Mouse (Mus musculus) midbrain, embryonic 14.5 days (tissue): Measurements from ENCODE around the gene Plxnb1. TPM values are rescaled to one million over a fixed set of nuclear protein-coding genes. Genes with fewer than 3 reads are reported as not detected.
"Not testable (repeated sequence)": the region's sequence is repeated elsewhere in the genome, so short reads cannot be mapped to it uniquely, and the experiment has no call there.

Experiments used
- ATAC-seq: fragments of 200-750 bp; cut with Nextera tagmentation; 2 replicates; pipeline ENCODE4 v1.8.0; 2017; ENCODE audit warnings: moderate number of reproducible peaks, moderate library complexity; ENCODE audit not compliant: low FRiP score, low TSS enrichment
- DNase-seq: peaks from one replicate; pipeline ENCODE4 v3.0.0-alpha.2; 2015
- H3K27ac ChIP-seq: fragments of 300-500 bp; sonication (generic); replicated peaks from 2 replicates; pipeline ENCODE4 v1.5.1; 2014; ENCODE audit warnings: mild to moderate bottlenecking, low read depth, low read length, moderate library complexity
- H3K27me3 ChIP-seq: fragments of 300-500 bp; sonication (generic); 2 replicates; pipeline ENCODE4 v1.6.1; 2014; ENCODE audit warnings: low read length, control low read depth, mixed read lengths; ENCODE audit not compliant: control insufficient read depth, insufficient read depth
- H3K36me3 ChIP-seq: fragments of 300-500 bp; sonication (generic); 2 replicates; pipeline ENCODE4 v1.6.1; 2014; ENCODE audit warnings: low read length, control low read depth; ENCODE audit not compliant: control insufficient read depth, insufficient read depth
- H3K4me1 ChIP-seq: fragments of 300-500 bp; sonication (generic); 2 replicates; pipeline ENCODE4 v1.6.1; 2014; ENCODE audit warnings: mild to moderate bottlenecking, antibody characterized with exemption, low read length, control low read depth; ENCODE audit not compliant: control insufficient read depth, insufficient read depth
- H3K4me2 ChIP-seq: fragments of 300-500 bp; sonication (generic); 2 replicates; pipeline ENCODE4 v1.6.1; 2014; ENCODE audit warnings: mild to moderate bottlenecking, low read length, moderate library complexity
- H3K4me3 ChIP-seq: fragments of 300-500 bp; sonication (generic); replicated peaks from 2 replicates; pipeline ENCODE4 v1.5.1; 2014; ENCODE audit warnings: low read depth, low read length
- H3K9ac ChIP-seq: fragments of 300-500 bp; sonication (generic); replicated peaks from 2 replicates; pipeline ENCODE4 v1.6.1; 2014; ENCODE audit warnings: mild to moderate bottlenecking, low read length, moderate library complexity
- H3K9me3 ChIP-seq: fragments of 300-500 bp; sonication (generic); 2 replicates; pipeline ENCODE4 v1.6.1; 2016; ENCODE audit warnings: low read length, control low read depth, mixed read lengths; ENCODE audit not compliant: control insufficient read depth
- WGBS: fragments of 180-500 bp; shearing (Covaris S2); extraction: QIAGEN DNeasy Blood & Tissue Kit; methylation state at CpG from one replicate; pipeline ENCODE4 v1.1.7; 2014; 5-methylcytosine and 5-hydroxymethylcytosine counted together
- polyA plus RNA-seq: library from polyadenylated mRNA; unstranded; fragments of >200 nt; fragmentation: Nextera tagmentation; extraction: Ambion mirVana; gene quantifications from 2 replicates; pipeline ENCODE4 v1.2.1, GENCODE M21; 2014

Gene Plxnb1
- polyA plus RNA-seq, 1 experiment from 2014 or later: 21.7 TPM

DNA sequence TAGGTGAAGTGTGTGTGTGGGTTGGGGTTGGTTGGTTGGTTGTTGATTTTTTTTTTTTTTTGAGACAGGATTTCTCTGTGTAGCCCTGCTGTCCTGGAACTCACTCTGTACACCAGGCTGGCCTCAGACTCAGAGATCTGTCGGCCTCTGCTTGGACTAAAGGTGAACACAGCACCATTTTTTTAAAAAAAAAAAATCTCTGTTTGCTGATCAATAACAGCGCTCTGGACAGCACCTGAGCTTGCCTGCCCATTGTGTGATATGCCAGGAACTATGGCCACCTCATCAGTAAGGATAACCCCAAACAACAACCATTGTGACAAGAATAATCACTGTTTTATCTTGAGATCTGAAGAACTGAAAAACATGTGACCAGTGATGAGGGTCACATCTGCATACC, 29.9 kb downstream of the Plxnb1 start:
- no peaks in the 10 kb centered on the region for H3K27me3 ChIP-seq
- H3K27ac ChIP-seq: no peak overlapping the region
- no peak for DNase-seq
- no peak overlapping the region for H3K4me3 ChIP-seq
- H3K36me3 ChIP-seq: peaks cover 6% of the 10 kb centered on the region
- H3K4me2 ChIP-seq: no peak overlapping the region
- no peak for ATAC-seq
- H3K9ac ChIP-seq: no peak overlapping the region
- no peaks in the 10 kb centered on the region for H3K9me3 ChIP-seq
- H3K4me1 ChIP-seq: no peaks in the 10 kb centered on the region
- WGBS: 82% methylated on average over 2 of the region's 2 CpGs

GRCm38 (mm10) chr9:109125481-109125880, 30.3 kb downstream of the Plxnb1 start:
- no peak for DNase-seq
- WGBS: 75% methylated on average over 3 of the region's 3 CpGs
- H3K27ac ChIP-seq: no peak overlapping the region
- H3K4me1 ChIP-seq: no peaks in the 10 kb centered on the region
- no peak overlapping the region for H3K4me3 ChIP-seq
- no peaks in the 10 kb centered on the region for H3K9me3 ChIP-seq
- no peak for ATAC-seq
- H3K9ac ChIP-seq: no peak overlapping the region
- H3K4me2 ChIP-seq: no peak overlapping the region
- no peaks in the 10 kb centered on the region for H3K27me3 ChIP-seq
- peaks cover 5% of the 10 kb centered on the region; the same call in 1 of the 2 replicates for H3K36me3 ChIP-seq

- Histone ChIP-seq H3K4me3 (no peak overlapping the region), H3K27ac (no peak overlapping the region), H3K9ac (no peak overlapping the region), H3K36me3 (no peaks in the 10 kb centered on the region), H3K27me3 (no peaks in the 10 kb centered on the region), H3K4me1 (no peaks in the 10 kb centered on the region), H3K9me3 (no peaks in the 10 kb centered on the region), H3K4me2 (no peak overlapping the region)
- DNase-seq (no peak), ATAC-seq (no peak)
- WGBS: 88% methylated on average over 4 of the region's 4 CpGs
Measured at GRCm38 (mm10) chr9:109127076-109127475, 31.9 kb downstream of the Plxnb1 start.

DNA sequence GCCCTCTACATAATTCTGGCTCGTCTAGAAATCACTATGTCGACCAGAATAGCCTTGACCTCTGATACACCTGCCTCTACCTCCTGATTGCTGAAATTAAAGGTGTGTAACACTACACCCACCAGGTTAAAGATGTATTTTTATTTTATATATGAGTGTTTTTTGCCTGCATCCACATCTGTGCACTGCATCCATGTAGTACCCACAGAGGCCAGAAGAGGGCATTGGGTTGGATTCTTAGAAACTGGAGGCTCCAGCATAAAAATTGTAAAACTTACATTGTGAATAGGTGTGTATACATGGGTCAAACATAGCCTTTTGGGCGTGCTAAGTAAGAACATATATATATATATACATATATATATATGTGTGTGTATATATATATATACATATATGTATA, 33.0 kb downstream of the Plxnb1 start:
- no peaks in the 10 kb centered on the region for H3K9me3 ChIP-seq
- H3K4me2 ChIP-seq: no peak overlapping the region
- no peaks in the 10 kb centered on the region for H3K36me3 ChIP-seq
- H3K4me3 ChIP-seq: no peak overlapping the region
- no peak overlapping the region for H3K27ac ChIP-seq
- no peaks in the 10 kb centered on the region for H3K27me3 ChIP-seq
- ATAC-seq (no peak), DNase-seq (peak; percentile 69)
- 59% methylated on average over 3 of the region's 3 CpGs for WGBS
- H3K9ac ChIP-seq: no peak overlapping the region
- no peaks in the 10 kb centered on the region for H3K4me1 ChIP-seq

- Histone ChIP-seq H3K9me3 (no peaks in the 10 kb centered on the region), H3K4me3 (no peak overlapping the region), H3K4me2 (no peak overlapping the region), H3K4me1 (no peaks in the 10 kb centered on the region), H3K27ac (no peak overlapping the region), H3K36me3 (no peaks in the 10 kb centered on the region), H3K27me3 (no peaks in the 10 kb centered on the region), H3K9ac (no peak overlapping the region)
- DNase-seq: no peak
- WGBS: 92% methylated on average over 5 of the region's 5 CpGs
- ATAC-seq: no peak
Measured at GRCm38 (mm10) chr9:109130076-109130475, 34.9 kb downstream of the Plxnb1 start.

DNA sequence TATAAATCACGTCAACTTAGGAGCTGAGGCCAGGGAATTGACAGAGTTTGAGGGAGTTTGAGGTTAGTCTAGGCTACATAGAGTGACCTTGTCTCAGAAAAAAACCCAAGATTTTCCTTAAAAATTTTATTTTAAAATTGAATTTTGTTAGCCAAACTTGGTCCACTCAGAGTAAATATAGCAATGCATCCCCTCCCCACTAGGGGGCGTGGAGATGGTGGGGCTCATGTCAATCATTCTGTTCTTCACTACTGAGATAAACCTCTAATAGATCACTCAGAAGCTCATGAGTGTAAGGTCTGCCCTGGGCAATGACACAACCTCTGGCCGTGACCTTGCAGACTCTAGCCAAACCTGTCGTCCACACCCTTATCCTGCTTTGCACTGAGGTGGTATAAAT, 45.2 kb downstream of the Plxnb1 start:
- H3K9me3 ChIP-seq, H3K27me3 ChIP-seq, H3K4me1 ChIP-seq, DNase-seq, ATAC-seq, H3K36me3 ChIP-seq, H3K4me3 ChIP-seq, H3K4me2 ChIP-seq, H3K27ac ChIP-seq, H3K9ac ChIP-seq: not testable (repeated sequence)
- WGBS: 76% methylated on average over 4 of the region's 4 CpGs

- no peaks in the 10 kb centered on the region for H3K9me3 ChIP-seq
- WGBS: 69% methylated on average over 3 of the region's 3 CpGs
- H3K36me3 ChIP-seq: no peaks in the 10 kb centered on the region
- DNase-seq (no peak), ATAC-seq (no peak)
- H3K27ac ChIP-seq: no peak within 1 kb of the TSS
- H3K27me3 ChIP-seq: no peaks in the 10 kb centered on the region
- no peak within 1 kb of the TSS for H3K9ac ChIP-seq
- no peak within 1 kb of the TSS for H3K4me2 ChIP-seq
- no peaks in the 10 kb centered on the region for H3K4me1 ChIP-seq
- H3K4me3 ChIP-seq: no peak within 1 kb of the TSS
Measured at GRCm38 (mm10) chr9:109161941-109162340, 66.8 kb downstream of the Plxnb1 start, which contains the start of gene Fbxw21. Fbxw21 (minus strand) TSS chr9:109162041.

DNA sequence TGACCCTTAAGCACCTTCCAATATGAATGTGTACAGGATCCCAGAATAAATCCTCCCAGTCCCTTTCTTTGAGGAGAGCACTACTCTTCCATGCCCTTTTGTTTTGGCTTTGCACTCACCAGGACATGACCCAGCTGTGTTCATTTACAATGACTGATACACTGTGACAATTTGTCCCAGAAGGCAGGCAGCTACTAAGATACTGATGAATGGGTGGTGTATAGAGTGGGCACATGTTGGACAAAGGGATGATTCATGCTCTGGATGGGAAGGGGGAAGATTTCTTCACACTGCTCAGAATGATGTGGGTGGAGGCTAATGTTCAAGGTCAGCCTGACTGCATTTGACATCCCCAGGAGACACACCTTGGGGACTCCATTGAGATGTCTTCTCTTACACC, 72.1 kb downstream of the Plxnb1 start:
- H3K4me1 ChIP-seq: no peaks in the 10 kb centered on the region
- no peak overlapping the region for H3K27ac ChIP-seq
- no peak for DNase-seq
- no peak overlapping the region for H3K9ac ChIP-seq
- H3K4me3 ChIP-seq: no peak overlapping the region
- H3K36me3 ChIP-seq: no peaks in the 10 kb centered on the region
- no peaks in the 10 kb centered on the region for H3K9me3 ChIP-seq
- H3K27me3 ChIP-seq: no peaks in the 10 kb centered on the region
- H3K4me2 ChIP-seq: no peak overlapping the region
- ATAC-seq: no peak
